Mouse (Mus musculus) ES-Bruce4 (cell line): ENCODE measurements around the gene Oma1. TPM values are rescaled to one million over a fixed set of nuclear protein-coding genes. Genes with fewer than 3 reads are reported as not detected.

Experiments used
- H3K27ac ChIP-seq: 2 replicates; pipeline ENCODE4 v1.5.1; 2012; ENCODE audit warnings: low read length, inconsistent platforms; ENCODE audit not compliant: insufficient read depth
- H3K27me3 ChIP-seq: 2 replicates; pipeline ENCODE4 v1.6.1; 2012; ENCODE audit warnings: mild to moderate bottlenecking, low read length, inconsistent platforms; ENCODE audit not compliant: control insufficient read depth, poor library complexity, insufficient read depth, severe bottlenecking
- H3K36me3 ChIP-seq: 2 replicates; pipeline ENCODE4 v1.6.1; 2012; ENCODE audit warnings: inconsistent platforms, mild to moderate bottlenecking, low read length, moderate library complexity; ENCODE audit not compliant: control insufficient read depth, poor library complexity, insufficient read depth, severe bottlenecking
- H3K4me1 ChIP-seq: one replicate; pipeline ENCODE4 v1.8.1; 2011; ENCODE audit warnings: low read length; ENCODE audit not compliant: control insufficient read depth, insufficient read depth
- H3K4me3 ChIP-seq: 2 replicates; pipeline ENCODE4 v1.5.1; 2011; ENCODE audit warnings: low read depth, mild to moderate bottlenecking, low read length
- H3K9ac ChIP-seq: 2 replicates; pipeline ENCODE4 v1.6.1; 2012; ENCODE audit warnings: low read depth, mild to moderate bottlenecking, inconsistent platforms; ENCODE audit not compliant: poor library complexity, severe bottlenecking
- H3K9me3 ChIP-seq: replicated peaks from 2 replicates; pipeline ENCODE4 v1.6.1; 2012; ENCODE audit warnings: mild to moderate bottlenecking, low read length, inconsistent platforms; ENCODE audit not compliant: control insufficient read depth, poor library complexity, insufficient read depth, severe bottlenecking
- CTCF ChIP-seq: IDR thresholded peaks from one replicate; pipeline ENCODE4 v1.8.1; 2011; ENCODE audit warnings: low read depth, low read length
- EP300 ChIP-seq: IDR thresholded peaks from 2 replicates; pipeline ENCODE4 v1.6.1; 2011; ENCODE audit warnings: low read depth, low read length; ENCODE audit not compliant: insufficient read depth
- POLR2A ChIP-seq: IDR thresholded peaks from one replicate; pipeline ENCODE4 v1.8.1; 2011; ENCODE audit warnings: low read length; ENCODE audit not compliant: insufficient read depth
- polyA plus RNA-seq: library from polyadenylated mRNA; stranded (reverse); fragments of >200 nt; gene quantifications from 2 replicates; pipeline ENCODE4 v1.2.4, GENCODE M21; 2011; ENCODE audit warnings: low read depth; ENCODE audit not compliant: missing spikeins, insufficient read depth, insufficient read length

Gene Oma1
- polyA plus RNA-seq, 1 experiment: 18.0 TPM

DNA sequence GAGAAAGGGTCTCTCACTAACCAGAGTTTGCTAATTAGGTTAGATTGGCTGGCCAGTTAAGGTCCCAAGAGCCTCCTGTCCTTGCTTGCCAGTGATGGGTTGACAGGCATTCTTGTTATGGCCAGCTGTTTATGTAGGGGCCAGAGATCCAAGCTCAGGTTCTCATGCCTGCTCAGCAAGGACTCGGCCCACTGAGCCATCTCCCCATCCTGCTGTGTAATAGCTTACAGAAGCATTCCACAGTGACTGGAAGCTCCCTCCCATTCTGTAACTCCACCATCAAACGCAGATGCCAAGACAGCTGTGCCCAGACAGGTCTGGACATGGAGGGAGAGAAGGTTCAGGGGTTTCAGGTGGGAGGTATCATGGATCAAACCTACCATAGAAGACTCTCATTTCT lies 76.9 kb downstream of the Oma1 start:
- Histone ChIP-seq H3K9me3 (no peaks in the 10 kb centered on the region), H3K9ac (no peak overlapping the region), H3K27me3 (no peaks in the 10 kb centered on the region), H3K27ac (no peak overlapping the region), H3K4me3 (no peak overlapping the region), H3K4me1 (no peaks in the 10 kb centered on the region), H3K36me3 (no peaks in the 10 kb centered on the region)
- TF ChIP-seq POLR2A: no peak
- no peak for TF ChIP-seq EP300
- TF ChIP-seq CTCF: no peak

DNA sequence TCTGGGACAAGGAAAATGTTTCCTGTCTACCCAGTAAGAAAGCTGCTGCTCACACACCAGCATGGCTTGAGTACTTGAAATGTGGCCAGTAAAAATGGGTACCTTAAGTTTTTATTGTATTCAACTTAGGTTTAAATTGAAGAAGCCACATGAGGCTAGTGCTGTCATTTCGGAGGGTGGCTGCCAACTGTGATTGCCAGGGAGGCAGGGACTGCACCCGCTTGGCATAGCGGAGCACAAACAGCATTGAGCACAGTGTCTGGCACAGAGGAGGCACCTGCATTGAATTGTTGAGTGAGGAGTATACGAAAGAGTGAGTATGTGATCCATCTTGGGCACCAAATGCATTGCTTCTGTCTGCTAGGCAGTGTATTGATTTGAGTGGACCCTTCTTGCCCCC lies 81.5 kb downstream of the Oma1 start:
- H3K4me1 ChIP-seq: no peaks in the 10 kb centered on the region
- H3K9me3 ChIP-seq: no peaks in the 10 kb centered on the region
- H3K27me3 ChIP-seq: no peaks in the 10 kb centered on the region

DNA sequence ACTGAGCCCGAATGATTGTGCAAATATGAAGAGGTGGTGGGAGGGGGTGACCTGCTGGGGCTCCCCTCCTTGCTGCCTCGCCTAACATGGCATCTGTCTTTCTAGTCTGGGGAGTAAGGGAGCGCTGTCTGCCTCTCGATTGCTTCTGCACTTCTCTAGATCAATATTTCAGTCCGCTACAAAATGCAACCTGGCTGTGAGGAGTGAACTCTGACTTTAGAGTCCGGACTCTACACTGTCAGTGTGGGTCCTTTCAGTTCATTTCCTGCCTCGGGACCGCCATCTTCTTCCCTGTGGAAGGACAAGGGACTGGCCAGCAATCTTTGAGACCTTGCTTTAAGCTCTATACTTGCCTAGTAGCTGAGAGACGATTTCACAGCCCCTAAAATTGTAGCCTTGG lies 82.3 kb downstream of the Oma1 start:
- Histone ChIP-seq H3K36me3 (no peaks in the 10 kb centered on the region), H3K27ac (no peak overlapping the region), H3K9ac (no peak overlapping the region), H3K9me3 (no peaks in the 10 kb centered on the region), H3K4me1 (no peaks in the 10 kb centered on the region), H3K27me3 (no peaks in the 10 kb centered on the region), H3K4me3 (no peak overlapping the region)
- TF ChIP-seq EP300 (no peak), POLR2A (no peak), CTCF (no peak)

More for the DNA sequence above, 81.5 kb downstream of the Oma1 start:
- TF ChIP-seq EP300: no peak
- no peak for TF ChIP-seq POLR2A
- no peak for TF ChIP-seq CTCF
- H3K27ac ChIP-seq: no peak overlapping the region
- H3K9ac ChIP-seq: no peak overlapping the region
- H3K4me3 ChIP-seq: no peak overlapping the region
- no peaks in the 10 kb centered on the region for H3K36me3 ChIP-seq

DNA sequence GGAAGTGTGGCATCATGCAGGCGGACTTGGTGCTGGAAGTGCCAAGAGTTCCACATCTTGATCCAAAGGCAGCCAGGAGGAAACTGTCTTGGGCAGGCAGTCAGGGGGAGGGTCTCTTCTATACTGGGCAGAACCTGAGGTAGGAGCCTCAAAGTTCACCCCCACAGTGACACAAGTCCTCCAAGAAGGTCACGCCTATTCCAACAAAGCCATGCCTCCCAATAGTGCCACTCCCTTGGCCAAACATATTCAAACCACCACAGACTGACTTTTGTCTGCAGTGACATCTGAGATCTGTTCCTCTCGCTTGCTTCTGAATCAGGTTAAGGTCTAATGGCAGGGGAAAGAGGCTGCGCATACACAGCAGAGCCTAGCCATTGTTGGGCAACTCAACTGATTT lies 83.3 kb downstream of the Oma1 start:
- Histone ChIP-seq H3K9ac (no peak overlapping the region), H3K9me3 (0 out of 2 replicates have a peak, but pooled peaks cover 3% of the 10 kb centered on the region), H3K36me3 (no peaks in the 10 kb centered on the region), H3K27me3 (no peaks in the 10 kb centered on the region), H3K4me3 (no peak overlapping the region), H3K4me1 (no peaks in the 10 kb centered on the region), H3K27ac (no peak overlapping the region)
- no peak for TF ChIP-seq CTCF
- TF ChIP-seq EP300: no peak
- TF ChIP-seq POLR2A: no peak

DNA sequence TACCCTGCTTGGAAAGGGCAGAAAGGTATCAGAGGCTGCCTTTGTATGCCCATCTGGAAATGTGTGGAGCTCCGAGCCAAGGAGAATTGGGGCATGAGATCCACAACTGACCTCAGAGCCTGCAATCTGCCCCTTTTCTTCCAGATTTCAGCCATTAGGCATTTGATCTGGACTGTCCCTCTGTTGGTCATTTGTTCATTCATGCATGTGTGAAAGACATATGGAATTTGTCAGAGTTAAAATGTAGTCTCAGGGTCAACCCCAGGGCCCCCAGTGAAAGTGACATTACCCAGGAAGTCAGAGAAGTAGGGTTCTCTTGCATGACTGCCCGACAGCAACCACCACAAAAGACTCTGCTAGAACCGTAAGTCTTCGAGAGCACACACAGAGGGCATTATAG lies 89.0 kb downstream of the Oma1 start:
- Histone ChIP-seq H3K27ac (no peak overlapping the region), H3K36me3 (no peaks in the 10 kb centered on the region), H3K9me3 (peaks cover 3% of the 10 kb centered on the region; the same call in 1 of the 2 replicates), H3K27me3 (no peaks in the 10 kb centered on the region), H3K4me3 (no peak overlapping the region), H3K4me1 (no peaks in the 10 kb centered on the region), H3K9ac (no peak overlapping the region)
- TF ChIP-seq EP300 (no peak), CTCF (no peak), POLR2A (no peak)

DNA sequence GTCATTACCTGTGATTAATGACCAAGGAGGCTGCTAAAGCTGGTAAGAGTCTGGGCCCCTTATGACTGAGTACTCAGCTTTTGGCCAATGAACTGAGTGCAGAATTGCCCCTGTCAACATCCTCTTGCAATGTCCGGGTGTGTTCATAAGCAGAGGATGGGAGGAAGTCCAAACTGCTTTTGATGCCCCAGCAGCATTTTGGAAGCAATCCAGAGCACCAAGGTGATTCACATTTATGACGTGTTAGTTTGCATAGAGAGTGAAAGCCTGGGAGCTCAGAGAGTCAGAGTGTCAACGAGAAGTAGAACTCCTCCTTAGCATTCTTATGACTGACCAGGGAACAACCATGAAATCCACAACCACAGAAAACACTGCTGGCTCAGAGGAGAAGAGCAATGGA lies 91.7 kb downstream of the Oma1 start:
- H3K27ac ChIP-seq: no peak overlapping the region
- no peak overlapping the region for H3K9ac ChIP-seq
- H3K4me1 ChIP-seq: no peaks in the 10 kb centered on the region
- no peaks in the 10 kb centered on the region for H3K27me3 ChIP-seq
- H3K36me3 ChIP-seq: no peaks in the 10 kb centered on the region
- H3K9me3 ChIP-seq: peaks cover 3% of the 10 kb centered on the region; the same call in 1 of the 2 replicates
- TF ChIP-seq EP300 (no peak), CTCF (no peak), POLR2A (no peak)
- no peak overlapping the region for H3K4me3 ChIP-seq
